Mouse (Mus musculus): Measurements from ENCODE around the gene Smg7. TPM values are rescaled to one million over a fixed set of nuclear protein-coding genes. Genes with fewer than 3 reads are reported as not detected.

Smg7 gene
- polyA plus RNA-seq, 1 experiment: not detected

GRCm38 (mm10) chr1:152800633-152801176 lies 101.7 kb downstream of the Smg7 start:
- Histone ChIP-seq H3K4me3 (ENCODE audit: insufficient read depth, low read depth, low read length) (no peak overlapping the region), H3K4me1 (ENCODE audit: control insufficient read depth, insufficient read depth, low read length) (peaks cover 8% of the 10 kb centered on the region), H3K27ac (ENCODE audit: insufficient read depth, low read depth, low read length) (no peak overlapping the region)
- WGBS: 93% methylated on average over 13 of the region's 13 CpGs
- TF ChIP-seq CTCF (IDR thresholded peaks at IDR 0.05; ENCODE audit: insufficient read depth, low read depth, low read length): no peak
- no peak for TF ChIP-seq POLR2A (IDR thresholded peaks at IDR 0.05; ENCODE audit: insufficient read depth, low read depth, low read length)

- Histone ChIP-seq H3K4me1 (ENCODE audit: control insufficient read depth, insufficient read depth, low read length) (peaks cover 8% of the 10 kb centered on the region), H3K4me3 (ENCODE audit: insufficient read depth, low read depth, low read length) (no peak within 1 kb of the TSS), H3K27ac (ENCODE audit: insufficient read depth, low read depth, low read length) (peak within 1 kb of the TSS; percentile 71; the same call in 1 of the 2 replicates)
- WGBS: 42% methylated on average over 2 of the region's 2 CpGs
- TF ChIP-seq POLR2A (IDR thresholded peaks at IDR 0.05; ENCODE audit: insufficient read depth, low read depth, low read length) (no peak), CTCF (IDR thresholded peaks at IDR 0.05; ENCODE audit: insufficient read depth, low read depth, low read length) (no peak)
Observed at GRCm38 (mm10) chr1:152799897-152800296, 102.5 kb downstream of the Smg7 start, which contains the start of gene Ncf2. TSS of gene Ncf2 (plus strand) at chr1:152800194.

GRCm38 (mm10) chr1:152798125-152798524 lies 104.3 kb downstream of the Smg7 start:
- TF ChIP-seq CTCF (IDR thresholded peaks at IDR 0.05; ENCODE audit: insufficient read depth, low read depth, low read length): no peak
- no peak for TF ChIP-seq POLR2A (IDR thresholded peaks at IDR 0.05; ENCODE audit: insufficient read depth, low read depth, low read length)
- no peak overlapping the region for H3K27ac ChIP-seq (ENCODE audit: insufficient read depth, low read depth, low read length)
- H3K4me1 ChIP-seq (ENCODE audit: control insufficient read depth, insufficient read depth, low read length): peaks cover 12% of the 10 kb centered on the region
- H3K4me3 ChIP-seq (ENCODE audit: insufficient read depth, low read depth, low read length): no peak overlapping the region
- 85% methylated on average over 9 of the region's 9 CpGs for WGBS

GRCm38 (mm10) chr1:152796683-152797263 lies 105.7 kb downstream of the Smg7 start:
- H3K4me1 ChIP-seq (ENCODE audit: control insufficient read depth, insufficient read depth, low read length): peaks cover 12% of the 10 kb centered on the region
- H3K27ac ChIP-seq (ENCODE audit: insufficient read depth, low read depth, low read length): no peak overlapping the region
- TF ChIP-seq CTCF (IDR thresholded peaks at IDR 0.05; ENCODE audit: insufficient read depth, low read depth, low read length): no peak
- no peak for TF ChIP-seq POLR2A (IDR thresholded peaks at IDR 0.05; ENCODE audit: insufficient read depth, low read depth, low read length)
- H3K4me3 ChIP-seq (ENCODE audit: insufficient read depth, low read depth, low read length): no peak overlapping the region
- WGBS: 85% methylated on average over 8 of the region's 8 CpGs

- Histone ChIP-seq H3K4me3 (ENCODE audit: insufficient read depth, low read depth, low read length) (no peak overlapping the region), H3K27ac (ENCODE audit: insufficient read depth, low read depth, low read length) (no peak overlapping the region), H3K4me1 (ENCODE audit: control insufficient read depth, insufficient read depth, low read length) (peaks cover 12% of the 10 kb centered on the region)
- WGBS: 75% methylated on average over 8 of the region's 8 CpGs
- TF ChIP-seq CTCF (IDR thresholded peaks at IDR 0.05; ENCODE audit: insufficient read depth, low read depth, low read length): no peak
- no peak for TF ChIP-seq POLR2A (IDR thresholded peaks at IDR 0.05; ENCODE audit: insufficient read depth, low read depth, low read length)
Observed at GRCm38 (mm10) chr1:152795688-152796255, 106.7 kb downstream of the Smg7 start.

GRCm38 (mm10) chr1:152793495-152794130 lies 108.8 kb downstream of the Smg7 start:
- H3K27ac ChIP-seq (ENCODE audit: insufficient read depth, low read depth, low read length): peak overlapping the region; percentile 50; the same call in 1 of the 2 replicates
- peaks cover 5% of the 10 kb centered on the region; the same call in 1 of the 2 replicates for H3K4me1 ChIP-seq (ENCODE audit: control insufficient read depth, insufficient read depth, low read length)
- 63% methylated on average over 6 of the region's 6 CpGs for WGBS
- TF ChIP-seq POLR2A (IDR thresholded peaks at IDR 0.05; ENCODE audit: insufficient read depth, low read depth, low read length) (no peak), CTCF (IDR thresholded peaks at IDR 0.05; ENCODE audit: insufficient read depth, low read depth, low read length) (no peak)
- H3K4me3 ChIP-seq (ENCODE audit: insufficient read depth, low read depth, low read length): no peak overlapping the region

- Histone ChIP-seq H3K4me1 (ENCODE audit: control insufficient read depth, insufficient read depth, low read length) (peaks cover 5% of the 10 kb centered on the region; the same call in 1 of the 2 replicates), H3K27ac (ENCODE audit: insufficient read depth, low read depth, low read length) (peak overlapping the region; percentile 50; the same call in 1 of the 2 replicates), H3K4me3 (ENCODE audit: insufficient read depth, low read depth, low read length) (no peak overlapping the region)
- no peak for TF ChIP-seq CTCF (IDR thresholded peaks at IDR 0.05; ENCODE audit: insufficient read depth, low read depth, low read length)
- TF ChIP-seq POLR2A (IDR thresholded peaks at IDR 0.05; ENCODE audit: insufficient read depth, low read depth, low read length): no peak
- WGBS: 54% methylated on average over 12 of the region's 12 CpGs
Observed at GRCm38 (mm10) chr1:152792736-152793494, 109.5 kb downstream of the Smg7 start.

- no peak for TF ChIP-seq POLR2A (IDR thresholded peaks at IDR 0.05; ENCODE audit: insufficient read depth, low read depth, low read length)
- TF ChIP-seq CTCF (IDR thresholded peaks at IDR 0.05; ENCODE audit: insufficient read depth, low read depth, low read length): no peak
- peaks cover 5% of the 10 kb centered on the region; the same call in 1 of the 2 replicates for H3K4me1 ChIP-seq (ENCODE audit: control insufficient read depth, insufficient read depth, low read length)
- WGBS: 64% methylated on average over 4 of the region's 4 CpGs
- no peak overlapping the region for H3K4me3 ChIP-seq (ENCODE audit: insufficient read depth, low read depth, low read length)
- no peak overlapping the region for H3K27ac ChIP-seq (ENCODE audit: insufficient read depth, low read depth, low read length)
Observed at GRCm38 (mm10) chr1:152791269-152791668, 111.2 kb downstream of the Smg7 start.

Data from olfactory bulb, adult 2 months (tissue).